ENCODE assay signal across 23 mouse cellular contexts in the genomic region with DNA sequence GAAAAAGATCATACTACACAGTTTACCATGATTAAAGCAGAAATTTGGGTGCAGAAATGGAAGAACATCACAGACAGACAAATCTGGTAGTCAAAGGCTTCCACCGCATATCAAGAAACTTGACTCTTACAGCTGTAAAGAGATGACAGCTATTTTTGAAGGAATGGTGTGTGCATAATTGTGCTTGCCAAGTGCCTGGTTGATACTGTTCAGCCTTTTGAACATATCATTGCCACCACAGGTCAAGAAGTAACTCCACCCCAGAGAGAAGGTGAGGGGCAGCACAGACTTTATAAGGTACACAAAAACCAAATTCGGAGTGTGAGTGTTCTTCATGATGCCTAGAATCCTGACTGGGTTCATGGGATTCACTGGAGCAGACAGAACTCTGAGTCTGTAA. TPM values are rescaled to one million over a fixed set of nuclear protein-coding genes. Genes with fewer than 3 reads are reported as not detected.
DNase-seq lines count a peak whose midpoint lies in the region; ATAC-seq lines count a peak whose summit lies in the region.
"Had no signal": no experiment of that assay in that cellular context is flagged by ENCODE, and none has a peak within 500 bp of the region (broad histone marks: within the 10 kb centered on the region; RNA-seq: fewer than 3 reads in every experiment).

No protein-coding gene starts in this region.

- intact Hi-C loops in heart, postnatal 10 days (cut with DNase I), result no loop called here

- H3K4me1 ChIP-seq in heart, embryonic 16.5 days (ENCODE audit: control insufficient read depth, insufficient read depth, low read length), result peaks cover 6% of the 10 kb centered on the region; the same call in 1 of the 2 replicates
- H3K4me1 ChIP-seq: embryonic facial prominence, embryonic 13.5 days; embryonic facial prominence, embryonic 15.5 days; forebrain, embryonic 10.5 days; forebrain, embryonic 12.5 days had no signal

- no peak overlapping the region for H3K4me3 ChIP-seq in heart, embryonic 16.5 days (ENCODE audit: low read length)
- H3K4me3 ChIP-seq: embryonic facial prominence, embryonic 13.5 days; embryonic facial prominence, embryonic 15.5 days; erythroblast, embryonic 14.5 days; forebrain, embryonic 10.5 days; forebrain, embryonic 12.5 days had no signal

- no peak overlapping the region for H3K9ac ChIP-seq in heart, embryonic 16.5 days (ENCODE audit: low read length)
- H3K9ac ChIP-seq: embryonic facial prominence, embryonic 13.5 days; embryonic facial prominence, embryonic 15.5 days; forebrain, embryonic 12.5 days had no signal

- H3K27me3 ChIP-seq in heart, embryonic 16.5 days (ENCODE audit: control insufficient read depth, insufficient read depth, low read length), result no peaks in the 10 kb centered on the region
- H3K27me3 ChIP-seq: embryonic facial prominence, embryonic 13.5 days; embryonic facial prominence, embryonic 15.5 days; forebrain, embryonic 12.5 days had no signal

- H3K36me3 ChIP-seq in heart, embryonic 16.5 days (ENCODE audit: control insufficient read depth, insufficient read depth), result no peaks in the 10 kb centered on the region
- H3K36me3 ChIP-seq: embryonic facial prominence, embryonic 13.5 days; embryonic facial prominence, embryonic 15.5 days; forebrain, embryonic 10.5 days; forebrain, embryonic 12.5 days had no signal

- DNase-seq in heart, adult 9 months (ENCODE audit: low spot score in 2 of 2), result no peak
- peak; percentile 21 to 23 for DNase-seq in heart, postnatal 10 days
- no peak for DNase-seq in heart, adult 11 months
- DNase-seq: adrenal gland, adult 2 months; adrenal gland, postnatal 10 days; adrenal gland, postnatal 25 days; cerebellum, adult 11 months; cerebellum, adult 18-20 months; cerebellum, adult 8-10 months; cerebellum, adult 9-11 months; cerebellum, postnatal 14 days; cerebellum, postnatal 36 days; embryo, embryonic 11 days had no signal

- H3K9me3 ChIP-seq in heart, embryonic 16.5 days (replicated peaks; ENCODE audit: control insufficient read depth, low read length), result no peaks in the 10 kb centered on the region
- H3K9me3 ChIP-seq: embryonic facial prominence, embryonic 13.5 days; embryonic facial prominence, embryonic 15.5 days; forebrain, embryonic 10.5 days; forebrain, embryonic 12.5 days had no signal

- ATAC-seq in heart, embryonic 16.5 days (replicated peaks; ENCODE audit: extremely low read depth, insufficient read depth, low FRiP score), result peak; percentile 69; the same call in 1 of the 2 replicates
- ATAC-seq: forebrain, embryonic 14.5 days; forebrain, embryonic 16.5 days had no signal

- 58% methylated on average over 2 of the region's 2 CpGs for WGBS in heart, embryonic 16.5 days

- no peak overlapping the region for H3K4me2 ChIP-seq in heart, embryonic 16.5 days (ENCODE audit: low read depth, low read length)
- H3K4me2 ChIP-seq: embryonic facial prominence, embryonic 13.5 days; embryonic facial prominence, embryonic 15.5 days; forebrain, embryonic 12.5 days had no signal

- H3K27ac ChIP-seq in heart, embryonic 16.5 days (ENCODE audit: low read length), result peak overlapping the region; percentile 37
- H3K27ac ChIP-seq: embryonic facial prominence, embryonic 13.5 days; embryonic facial prominence, embryonic 15.5 days; forebrain, embryonic 10.5 days; forebrain, embryonic 12.5 days had no signal

RNA-seq across cellular contexts. Expression of gene Nav3, which starts 53.1 kb away (rescaled TPM):
- 1.9 and 2.0 TPM in 2 replicates for polyA plus RNA-seq in heart, embryonic 16.5 days (2015; fragmentation: Nextera tagmentation; extraction: Ambion mirVana)
- total RNA-seq in heart, postnatal 10 days (2021), result 10 to 100 TPM; 14.6 to 20.6 TPM
- total RNA-seq: common myeloid progenitor, adult 5-6 weeks; MEL had no signal
- polyA plus RNA-seq: erythroblast, embryonic 14.5 days had no signal

Comparison
In these comparisons a context has a peak if more than half of its experiments do, and no peak if none do; other contexts are left out.
1. DNase-seq: peak in heart, postnatal 10 days (2 of 2); none in heart, adult 9 months (0 of 2) and heart, adult 11 months (single experiment).